18 mouse cellular contexts compared by ENCODE assay signal in the genomic region with DNA sequence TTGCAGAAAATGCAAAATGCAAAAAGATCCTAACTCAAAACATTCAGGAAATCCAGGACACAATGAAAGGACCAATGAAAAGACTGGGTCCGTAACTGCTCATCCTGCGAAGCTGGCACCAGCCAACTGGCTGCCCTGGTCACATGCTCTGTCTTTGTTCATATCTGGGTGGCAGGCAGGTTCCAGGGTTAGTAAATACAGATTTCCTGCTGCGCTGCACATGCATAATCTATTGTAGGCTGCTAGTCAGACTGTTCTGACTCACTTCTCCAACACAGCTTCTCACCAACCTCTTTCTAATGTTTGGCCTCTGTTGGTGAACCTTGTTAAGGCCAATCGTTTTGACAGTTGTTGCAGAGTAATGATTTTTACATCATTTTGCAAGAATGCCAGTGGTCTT.
DNase-seq lines count a peak whose midpoint lies in the region; ATAC-seq and TF ChIP-seq lines count a peak whose summit lies in the region.
"Had no signal": no experiment of that assay in that cellular context is flagged by ENCODE, and none has a peak within 500 bp of the region (broad histone marks: within the 10 kb centered on the region; RNA-seq: fewer than 3 reads in every experiment).

No protein-coding gene starts in this region.

- no peak overlapping the region for H3K4me2 ChIP-seq in heart, embryonic 12.5 days
- H3K4me2 ChIP-seq in heart, embryonic 16.5 days (ENCODE audit: low read depth, low read length) = no peak overlapping the region
- H3K4me2 ChIP-seq in stomach, postnatal 0 days (replicated peaks; ENCODE audit: low read depth) = no peak overlapping the region
- H3K4me2 ChIP-seq: embryonic facial prominence, embryonic 12.5 days; forebrain, embryonic 15.5 days; hindbrain, embryonic 13.5 days had no signal

- H3K27me3 ChIP-seq in heart, embryonic 12.5 days (replicated peaks) = no peaks in the 10 kb centered on the region
- H3K27me3 ChIP-seq in heart, embryonic 16.5 days (ENCODE audit: control insufficient read depth, insufficient read depth, low read length) = no peaks in the 10 kb centered on the region
- no peaks in the 10 kb centered on the region for H3K27me3 ChIP-seq in heart, embryonic 10.5 days (ENCODE audit: insufficient read depth, poor library complexity, severe bottlenecking)
- H3K27me3 ChIP-seq in stomach, postnatal 0 days (ENCODE audit: control insufficient read depth, insufficient read depth, low read length) = no peaks in the 10 kb centered on the region
- H3K27me3 ChIP-seq: CH12.LX; embryonic facial prominence, embryonic 12.5 days; forebrain, embryonic 15.5 days; hindbrain, embryonic 13.5 days had no signal

- ATAC-seq in heart, embryonic 12.5 days (ENCODE audit: insufficient number of reproducible peaks, low FRiP score) = no peak; the same call in 1 of the 2 replicates
- 0 out of 2 replicates have a peak, but pooled peaks have one; percentile 32 for ATAC-seq in heart, embryonic 16.5 days (replicated peaks; ENCODE audit: extremely low read depth, insufficient read depth, low FRiP score)
- ATAC-seq in stomach, postnatal 0 days (ENCODE audit: low FRiP score, low TSS enrichment) = peak; percentile 96
- ATAC-seq: forebrain, embryonic 15.5 days; hindbrain, postnatal 0 days had no signal

- peak; percentile 12 to 29 for DNase-seq in heart, adult 18-20 months
- no peak for DNase-seq in heart, embryonic 10.5 days (ENCODE audit: low spot score)
- peak; percentile 35 for DNase-seq in Muller cell, postnatal 12 days (ENCODE audit: inconsistent ontology term)
- peak; percentile 48 for DNase-seq in stomach, postnatal 0 days (ENCODE audit: low spot score)
- DNase-seq: adrenal gland, postnatal 10 days; cerebellum, adult 11-12 months; cerebellum, adult 9-10 months; cerebellum, postnatal 25 days; gastrocnemius, postnatal 36 days; heart, adult 2 months; kidney, adult 11 months had no signal

- no peak overlapping the region for H3K9ac ChIP-seq in heart, embryonic 12.5 days
- no peak overlapping the region for H3K9ac ChIP-seq in heart, embryonic 16.5 days (ENCODE audit: low read length)
- no peak overlapping the region for H3K9ac ChIP-seq in stomach, postnatal 0 days (ENCODE audit: low read length)
- H3K9ac ChIP-seq: embryonic facial prominence, embryonic 12.5 days; forebrain, embryonic 15.5 days; hindbrain, embryonic 13.5 days had no signal

- no peaks in the 10 kb centered on the region for H3K9me3 ChIP-seq in heart, embryonic 12.5 days (replicated peaks)
- H3K9me3 ChIP-seq in heart, embryonic 16.5 days (replicated peaks; ENCODE audit: control insufficient read depth, low read length) = no peaks in the 10 kb centered on the region
- no peaks in the 10 kb centered on the region for H3K9me3 ChIP-seq in heart, embryonic 10.5 days
- no peaks in the 10 kb centered on the region for H3K9me3 ChIP-seq in stomach, postnatal 0 days (ENCODE audit: control insufficient read depth, low read length)
- H3K9me3 ChIP-seq: embryonic facial prominence, embryonic 12.5 days; forebrain, embryonic 15.5 days had no signal

- no peak for TF ChIP-seq EP300 in stomach, postnatal 0 days (optimal IDR thresholded peaks at IDR 0.05)

- no peak overlapping the region for H3K4me3 ChIP-seq in heart, embryonic 12.5 days
- H3K4me3 ChIP-seq in heart, embryonic 16.5 days (ENCODE audit: low read length) = no peak overlapping the region
- H3K4me3 ChIP-seq in heart, embryonic 10.5 days = no peak overlapping the region
- H3K4me3 ChIP-seq in stomach, postnatal 0 days (ENCODE audit: low read depth, low read length) = no peak overlapping the region
- H3K4me3 ChIP-seq: embryonic facial prominence, embryonic 12.5 days; forebrain, embryonic 15.5 days; heart, adult 2 months; hindbrain, embryonic 13.5 days had no signal

- H3K36me3 ChIP-seq in heart, embryonic 12.5 days = no peaks in the 10 kb centered on the region
- H3K36me3 ChIP-seq in heart, embryonic 16.5 days (ENCODE audit: control insufficient read depth, insufficient read depth) = no peaks in the 10 kb centered on the region
- H3K36me3 ChIP-seq in heart, embryonic 10.5 days = no peaks in the 10 kb centered on the region
- H3K36me3 ChIP-seq in stomach, postnatal 0 days (ENCODE audit: control insufficient read depth, insufficient read depth, low read length) = no peaks in the 10 kb centered on the region
- H3K36me3 ChIP-seq: embryonic facial prominence, embryonic 12.5 days; forebrain, embryonic 15.5 days; hindbrain, embryonic 13.5 days had no signal

- H3K27ac ChIP-seq in heart, embryonic 12.5 days (ENCODE audit: poor library complexity, severe bottlenecking) = no peak overlapping the region
- no peak overlapping the region for H3K27ac ChIP-seq in heart, embryonic 16.5 days (ENCODE audit: low read length)
- no peak overlapping the region for H3K27ac ChIP-seq in heart, embryonic 10.5 days
- no peak overlapping the region for H3K27ac ChIP-seq in stomach, postnatal 0 days (replicated peaks)
- H3K27ac ChIP-seq: embryonic facial prominence, embryonic 12.5 days; forebrain, embryonic 15.5 days; heart, adult 2 months; hindbrain, embryonic 13.5 days; hindbrain, postnatal 0 days had no signal

- no peak for TF ChIP-seq CTCF in stomach, postnatal 0 days (IDR thresholded peaks at IDR 0.05; ENCODE audit: low read depth)

- WGBS in heart, embryonic 12.5 days = 74% methylated on average over 4 of the region's 4 CpGs
- 63% methylated on average over 4 of the region's 4 CpGs for WGBS in heart, embryonic 16.5 days
- 75% methylated on average over 4 of the region's 4 CpGs for WGBS in heart, embryonic 10.5 days
- WGBS in stomach, postnatal 0 days = 66% methylated on average over 4 of the region's 4 CpGs

- no peaks in the 10 kb centered on the region for H3K4me1 ChIP-seq in heart, embryonic 12.5 days (replicated peaks)
- H3K4me1 ChIP-seq in heart, embryonic 16.5 days (ENCODE audit: control insufficient read depth, insufficient read depth, low read length) = no peaks in the 10 kb centered on the region
- no peaks in the 10 kb centered on the region for H3K4me1 ChIP-seq in heart, embryonic 10.5 days
- H3K4me1 ChIP-seq in stomach, postnatal 0 days (replicated peaks; ENCODE audit: control insufficient read depth, insufficient read depth) = no peaks in the 10 kb centered on the region
- H3K4me1 ChIP-seq: embryonic facial prominence, embryonic 12.5 days; forebrain, embryonic 15.5 days; hindbrain, embryonic 13.5 days had no signal
